Mouse (Mus musculus) kidney, adult 2 months (tissue): ENCODE results near the gene H2afy. TPM values are rescaled to one million over a fixed set of nuclear protein-coding genes. Genes with fewer than 3 reads are reported as not detected.
"Not testable (repeated sequence)": the region's sequence is repeated elsewhere in the genome, so short reads cannot be mapped to it uniquely, and the experiment has no call there.

Source experiments
- DNase-seq: peaks from one replicate; pipeline ENCODE4 v3.0.0; 2021
- H3K27ac ChIP-seq: fragments of 200-500 bp; 2 replicates; pipeline ENCODE4 v1.5.1; 2012; ENCODE audit warnings: low read depth, low read length, control low read depth, inconsistent platforms; ENCODE audit not compliant: insufficient read depth
- H3K27me3 ChIP-seq: fragments of 200-500 bp; replicated peaks from 2 replicates; pipeline ENCODE4 v1.6.1; 2012; ENCODE audit warnings: mild to moderate bottlenecking, moderate library complexity, low read length, inconsistent platforms; ENCODE audit not compliant: control insufficient read depth, insufficient read depth
- H3K36me3 ChIP-seq: fragments of 200-500 bp; 2 replicates; pipeline ENCODE4 v1.6.1; 2012; ENCODE audit warnings: mild to moderate bottlenecking, moderate library complexity, low read length, inconsistent platforms; ENCODE audit not compliant: control insufficient read depth, insufficient read depth
- H3K4me1 ChIP-seq: fragments of 200-500 bp; 2 replicates; pipeline ENCODE4 v1.6.1; 2011; ENCODE audit warnings: low read length; ENCODE audit not compliant: control insufficient read depth, insufficient read depth
- H3K4me3 ChIP-seq: fragments of 200-500 bp; 2 replicates; pipeline ENCODE4 v1.5.1; 2011; ENCODE audit warnings: mild to moderate bottlenecking, low read depth, low read length, control low read depth; ENCODE audit not compliant: insufficient read depth
- CTCF ChIP-seq: fragments of 200-500 bp; conservative IDR thresholded peaks from 2 replicates; pipeline ENCODE4 v1.5.1; 2011; ENCODE audit warnings: low read depth, mild to moderate bottlenecking, control low read depth, low read length, moderate library complexity, mixed read lengths; ENCODE audit not compliant: insufficient read depth, insufficient read length
- POLR2A ChIP-seq: fragments of 200-500 bp; IDR thresholded peaks from one replicate; pipeline ENCODE4 v1.6.1; 2011; ENCODE audit warnings: low read depth, low read length, control low read depth
- WGBS: fragments of 180-500 bp; shearing (Covaris S2); methylation state at CpG from one replicate; pipeline ENCODE4 v1.1.7; 2018; 5-methylcytosine and 5-hydroxymethylcytosine counted together
- polyA plus RNA-seq: library from polyadenylated mRNA; depleted of rRNA; stranded (reverse); fragments of >200 nt; gene quantifications from 2 replicates; pipeline ENCODE4 v1.2.3, GENCODE M21; 2012

Gene H2afy
- polyA plus RNA-seq, 1 experiment = 89.3 TPM

DNA sequence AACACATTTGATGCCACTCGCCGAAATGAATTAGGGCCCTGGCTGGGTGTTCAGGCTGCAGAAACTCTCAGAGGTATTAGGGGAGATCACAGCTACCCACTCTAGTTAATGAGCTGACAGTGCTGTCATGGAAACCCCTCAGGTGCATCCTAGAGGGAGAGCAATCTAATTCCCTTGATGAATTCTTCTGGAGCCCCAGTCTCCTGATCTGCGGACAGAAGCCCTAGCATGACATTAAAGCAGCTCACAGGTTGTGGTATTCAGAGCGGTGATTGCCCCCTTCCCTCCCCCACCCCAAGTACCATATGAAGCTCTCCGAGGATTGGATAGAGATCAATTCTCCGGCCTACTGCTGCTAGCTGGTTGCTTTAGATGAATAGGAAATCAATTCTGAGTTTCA is 82.1 kb downstream of the H2afy start:
- WGBS = 75% methylated on average over 6 of the region's 6 CpGs
- no peaks in the 10 kb centered on the region for H3K4me1 ChIP-seq
- H3K36me3 ChIP-seq = no peaks in the 10 kb centered on the region
- H3K27ac ChIP-seq = no peak overlapping the region
- no peak for DNase-seq
- no peaks in the 10 kb centered on the region for H3K27me3 ChIP-seq
- TF ChIP-seq CTCF (no peak), POLR2A (no peak)
- no peak overlapping the region for H3K4me3 ChIP-seq

- no peak overlapping the region for H3K27ac ChIP-seq
- 25% methylated on average over 10 of the region's 10 CpGs for WGBS
- H3K4me1 ChIP-seq = no peaks in the 10 kb centered on the region
- no peaks in the 10 kb centered on the region for H3K36me3 ChIP-seq
- H3K27me3 ChIP-seq = no peaks in the 10 kb centered on the region
- no peak for DNase-seq
- no peak for TF ChIP-seq CTCF
- TF ChIP-seq POLR2A = no peak
- no peak overlapping the region for H3K4me3 ChIP-seq
Measured at GRCm38 (mm10) chr13:56052781-56053180, 83.4 kb downstream of the H2afy start.

DNA sequence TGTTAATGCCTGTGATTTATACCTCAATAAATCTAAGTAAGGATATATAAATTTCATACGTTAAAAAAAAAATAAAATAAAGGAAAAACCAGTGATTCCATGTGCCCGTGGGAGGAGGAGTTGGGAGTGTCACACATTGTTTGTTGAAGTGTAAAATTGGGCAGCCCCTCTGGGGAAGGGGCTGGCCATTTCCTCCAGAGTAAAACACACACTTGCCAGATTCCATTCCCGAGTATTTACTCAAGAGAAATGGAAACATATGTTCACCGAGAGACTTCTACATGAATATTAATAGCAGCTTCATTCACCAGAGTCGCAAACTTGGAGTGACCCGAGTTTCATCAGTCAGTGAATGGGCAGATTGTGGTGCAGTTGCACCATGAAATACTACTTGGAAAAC is 85.9 kb downstream of the H2afy start:
- TF ChIP-seq POLR2A = no peak
- Histone ChIP-seq H3K27me3 (no peaks in the 10 kb centered on the region), H3K4me1 (no peaks in the 10 kb centered on the region), H3K36me3 (no peaks in the 10 kb centered on the region), H3K27ac (no peak overlapping the region), H3K4me3 (no peak overlapping the region)
- no peak for DNase-seq
- 33% methylated on average over 6 of the region's 6 CpGs for WGBS

DNA sequence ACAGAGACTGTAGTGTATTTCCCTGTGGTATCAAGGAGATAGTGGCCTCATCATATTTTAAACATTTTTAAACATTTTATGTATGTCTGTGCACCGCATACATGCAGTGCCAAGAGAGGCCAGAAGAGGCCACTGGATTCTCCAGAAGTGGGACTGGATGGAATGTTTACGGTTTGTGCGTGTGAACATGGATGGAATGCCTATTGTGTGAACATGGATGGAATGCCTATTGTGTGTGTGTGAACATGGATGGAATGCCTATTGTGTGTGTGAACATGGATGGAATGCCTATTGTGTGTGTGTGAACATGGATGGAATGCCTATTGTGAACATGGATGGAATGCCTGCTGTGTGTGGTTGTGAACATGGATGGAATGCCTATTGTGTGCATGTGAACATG is 93.9 kb downstream of the H2afy start:
- no peaks in the 10 kb centered on the region for H3K36me3 ChIP-seq
- WGBS = 87% methylated on average over 3 of the region's 3 CpGs
- H3K27ac ChIP-seq = no peak overlapping the region
- no peak for TF ChIP-seq CTCF
- TF ChIP-seq POLR2A = no peak
- DNase-seq = no peak
- no peaks in the 10 kb centered on the region for H3K4me1 ChIP-seq
- H3K4me3 ChIP-seq = no peak overlapping the region
- H3K27me3 ChIP-seq = no peaks in the 10 kb centered on the region

GRCm38 (mm10) chr13:56040621-56041020 is 95.5 kb downstream of the H2afy start:
- no peaks in the 10 kb centered on the region for H3K36me3 ChIP-seq
- H3K27me3 ChIP-seq = no peaks in the 10 kb centered on the region
- TF ChIP-seq POLR2A (no peak), CTCF (no peak)
- 87% methylated on average over 3 of the region's 3 CpGs for WGBS
- DNase-seq = no peak
- no peak overlapping the region for H3K4me3 ChIP-seq
- H3K4me1 ChIP-seq = no peaks in the 10 kb centered on the region
- H3K27ac ChIP-seq = no peak overlapping the region

GRCm38 (mm10) chr13:56039610-56040371 is 96.4 kb downstream of the H2afy start:
- TF ChIP-seq CTCF = no peak
- TF ChIP-seq POLR2A = no peak

DNA sequence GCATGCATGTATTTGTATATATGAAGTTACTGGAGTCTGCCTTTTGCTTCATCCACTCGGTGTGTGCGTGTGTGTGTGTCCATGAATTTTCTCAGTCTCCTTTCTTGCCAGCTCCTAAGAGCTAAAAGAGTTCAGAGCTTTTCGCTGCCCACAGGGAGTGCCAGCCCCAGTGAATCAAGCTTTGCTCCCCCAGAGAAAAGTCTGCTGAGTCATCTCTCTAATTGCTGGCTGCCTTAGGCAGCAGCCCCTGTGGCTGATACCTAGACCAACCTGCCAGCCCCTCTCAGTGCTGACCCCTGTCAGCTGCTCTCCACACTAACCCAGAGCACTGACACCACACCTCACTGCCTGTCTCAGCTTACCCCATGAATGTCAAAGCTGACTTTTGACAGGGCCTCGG is 107.2 kb downstream of the H2afy start:
- no peak for TF ChIP-seq POLR2A
- no peak overlapping the region for H3K4me3 ChIP-seq
- DNase-seq = no peak
- no peaks in the 10 kb centered on the region for H3K4me1 ChIP-seq
- 74% methylated on average over 4 of the region's 4 CpGs for WGBS
- H3K27me3 ChIP-seq = no peaks in the 10 kb centered on the region; the same call in 1 of the 2 replicates
- no peak overlapping the region for H3K27ac ChIP-seq
- H3K36me3 ChIP-seq = no peaks in the 10 kb centered on the region

More at GRCm38 (mm10) chr13:56039610-56040371, 96.4 kb downstream of the H2afy start:
- no peak overlapping the region for H3K4me3 ChIP-seq
- H3K4me1 ChIP-seq = no peaks in the 10 kb centered on the region
- 53% methylated on average over 10 of the region's 10 CpGs for WGBS
- H3K27me3 ChIP-seq = no peaks in the 10 kb centered on the region
- DNase-seq = no peak
- H3K36me3 ChIP-seq = no peaks in the 10 kb centered on the region
- H3K27ac ChIP-seq = no peak overlapping the region

DNA sequence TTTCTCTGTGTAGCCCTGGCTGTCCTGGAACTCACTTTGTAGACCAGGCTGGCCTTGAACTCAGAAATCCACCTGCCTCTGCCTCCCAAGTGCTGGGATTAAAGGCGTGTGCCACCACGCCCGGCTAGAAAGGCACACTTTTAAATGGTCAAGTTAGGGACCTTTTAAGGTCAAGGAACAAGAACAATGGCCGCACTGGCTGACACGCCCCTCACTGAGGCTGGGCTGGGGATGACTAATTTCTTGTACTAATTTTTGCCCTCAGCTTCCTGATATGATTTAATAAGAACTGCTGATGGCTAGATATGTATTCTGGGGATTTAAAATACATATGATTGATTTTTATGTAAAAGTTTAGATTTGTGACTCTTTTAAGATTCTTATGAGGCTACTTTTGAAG is 108.2 kb downstream of the H2afy start:
- H3K4me3 ChIP-seq, H3K4me1 ChIP-seq, H3K27me3 ChIP-seq, H3K27ac ChIP-seq, H3K36me3 ChIP-seq, DNase-seq: not testable (repeated sequence)
- WGBS = 53% methylated on average over 5 of the region's 5 CpGs
